Mouse (Mus musculus) liver, embryonic 14.5 days (tissue): ENCODE measurements at regions not wholly inside any gene's neighbourhood (a gene's known extent, or its start where the extent isn't known, plus 50 kb on each side); places are given as distances from the start of the nearest gene placed in this dataset.

Experiments
- ATAC-seq: fragments of 200-750 bp; cut with Nextera tagmentation; 2 replicates; pipeline ENCODE4 v1.8.0; 2017; ENCODE audit warnings: moderate number of reproducible peaks, mild to moderate bottlenecking, moderate library complexity; ENCODE audit not compliant: insufficient read depth
- DNase-seq, 3 experiments: peaks; one replicate each; pipeline ENCODE4 v3.0.0-alpha.2; 2012 to 2013; ENCODE audit warnings: low read depth in 3 of 3, low spot score in 3 of 3
- H3K27ac ChIP-seq: fragments of 300-500 bp; sonication (generic); 2 replicates; pipeline ENCODE4 v1.5.1; 2014; ENCODE audit warnings: moderate library complexity, mild to moderate bottlenecking, control low read depth, inconsistent platforms
- H3K27me3 ChIP-seq: fragments of 300-500 bp; sonication (generic); 2 replicates; pipeline ENCODE4 v1.6.1; 2014; ENCODE audit warnings: mild to moderate bottlenecking, low read length, moderate library complexity; ENCODE audit not compliant: control insufficient read depth, insufficient read depth
- H3K36me3 ChIP-seq: fragments of 300-500 bp; sonication (generic); replicated peaks from 2 replicates; pipeline ENCODE4 v1.6.1; 2014; ENCODE audit warnings: low read depth; ENCODE audit not compliant: control insufficient read depth, insufficient read depth
- H3K4me1 ChIP-seq, 2 experiments: fragments of 200-500 bp in 1 of 2; fragments of 300-500 bp in 1 of 2; sonication (generic) in 1 of 2; replicated peaks; 2 replicates each; pipeline ENCODE4 v1.6.1; 2012 to 2014; ENCODE audit warnings: antibody characterized with exemption in 1 of 2, inconsistent platforms in 1 of 2, low read length in 1 of 2; ENCODE audit not compliant: control insufficient read depth in 2 of 2, insufficient read depth in 2 of 2
- H3K4me2 ChIP-seq: fragments of 300-500 bp; sonication (generic); 2 replicates; pipeline ENCODE4 v1.6.1; 2014; ENCODE audit warnings: low read depth, mild to moderate bottlenecking, control low read depth, moderate library complexity
- H3K4me3 ChIP-seq, 2 experiments: fragments of 200-500 bp in 1 of 2; fragments of 300-500 bp in 1 of 2; sonication (generic) in 1 of 2; 2 replicates each; pipeline ENCODE4 v1.5.1; 2012 to 2014; ENCODE audit warnings: low read depth in 2 of 2, low read length in 2 of 2, mild to moderate bottlenecking in 2 of 2, control low read depth in 1 of 2, inconsistent platforms in 1 of 2, moderate library complexity in 1 of 2; ENCODE audit not compliant: insufficient read depth in 1 of 2
- H3K9ac ChIP-seq: fragments of 300-500 bp; sonication (generic); replicated peaks from 2 replicates; pipeline ENCODE4 v1.6.1; 2014; ENCODE audit warnings: mild to moderate bottlenecking, control low read depth, moderate library complexity
- H3K9me3 ChIP-seq: fragments of 300-500 bp; sonication (generic); 2 replicates; pipeline ENCODE4 v1.6.1; 2016; ENCODE audit warnings: low read length, mixed read lengths; ENCODE audit not compliant: control insufficient read depth
- CTCF ChIP-seq: IDR thresholded peaks from 2 replicates; pipeline ENCODE4 v1.5.1; 2016; ENCODE audit warnings: antibody characterized with exemption, low read depth, control low read depth
- EP300 ChIP-seq: IDR thresholded peaks from 2 replicates; pipeline ENCODE4 v1.6.1; 2016; ENCODE audit warnings: antibody characterized with exemption, low read depth
- WGBS: fragments of 180-500 bp; shearing (Covaris S2); extraction: QIAGEN DNeasy Blood & Tissue Kit; methylation state at CpG from one replicate; pipeline ENCODE4 v1.1.7; 2014; ENCODE audit not compliant: insufficient replicate concordance; 5-methylcytosine and 5-hydroxymethylcytosine counted together

- DNase-seq (no peak), ATAC-seq (no peak)
- Histone ChIP-seq H3K36me3 (no peaks in the 10 kb centered on the region), H3K27ac (no peak overlapping the region), H3K9me3 (no peaks in the 10 kb centered on the region), H3K4me3 (no peak overlapping the region), H3K4me1 (no peaks in the 10 kb centered on the region), H3K9ac (no peak overlapping the region), H3K4me2 (no peak overlapping the region), H3K27me3 (no peaks in the 10 kb centered on the region)
- no peak for TF ChIP-seq CTCF
- no peak for TF ChIP-seq EP300
- 45% methylated on average over 3 of the region's 3 CpGs for WGBS
These were observed 90.4 kb downstream of the Otol1 start for GRCm38 (mm10) chr3:70097813-70098212.

DNA sequence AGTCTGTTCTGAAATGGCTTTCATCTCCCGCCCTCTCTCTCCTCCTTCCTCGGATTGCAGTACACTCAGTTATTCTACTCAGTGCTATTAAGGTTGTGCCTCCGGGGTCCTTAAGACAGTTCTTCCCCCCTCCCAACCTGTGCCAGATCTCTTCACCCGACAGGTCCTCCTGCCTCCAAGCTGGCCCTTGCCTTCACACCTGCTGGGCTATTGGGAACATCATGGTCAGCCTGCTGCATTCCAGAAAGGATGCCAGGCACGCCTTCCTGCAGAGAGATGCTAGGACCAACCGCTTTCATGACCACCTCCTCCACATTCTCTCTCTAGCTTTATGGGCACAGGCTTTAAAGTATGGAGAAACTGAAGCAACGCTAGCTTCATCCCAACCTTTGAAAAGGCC is 94.7 kb downstream of the Otol1 start:
- TF ChIP-seq EP300 (no peak), CTCF (no peak)
- 46% methylated on average over 7 of the region's 7 CpGs for WGBS
- no peak for ATAC-seq
- Histone ChIP-seq H3K4me2 (no peak overlapping the region), H3K9ac (no peak overlapping the region), H3K27ac (no peak overlapping the region), H3K9me3 (no peaks in the 10 kb centered on the region), H3K4me3 (no peak overlapping the region), H3K36me3 (no peaks in the 10 kb centered on the region), H3K4me1 (peaks cover 0 to 2% of the 10 kb centered on the region in 2 experiments; a peak in 1 of 4 replicates), H3K27me3 (no peaks in the 10 kb centered on the region)
- no peak for DNase-seq

- ATAC-seq (no peak), DNase-seq (no peak)
- Histone ChIP-seq H3K27me3 (no peaks in the 10 kb centered on the region), H3K36me3 (no peaks in the 10 kb centered on the region), H3K9me3 (no peaks in the 10 kb centered on the region), H3K27ac (no peak overlapping the region), H3K9ac (no peak overlapping the region), H3K4me1 (peaks cover 0 to 2% of the 10 kb centered on the region in 2 experiments; a peak in 1 of 4 replicates), H3K4me2 (no peak overlapping the region), H3K4me3 (no peak overlapping the region)
- WGBS, result 64% methylated on average over 10 of the region's 10 CpGs
- TF ChIP-seq CTCF (no peak), EP300 (no peak)
These were observed 95.3 kb downstream of the Otol1 start for GRCm38 (mm10) chr3:70102593-70103213.

DNA sequence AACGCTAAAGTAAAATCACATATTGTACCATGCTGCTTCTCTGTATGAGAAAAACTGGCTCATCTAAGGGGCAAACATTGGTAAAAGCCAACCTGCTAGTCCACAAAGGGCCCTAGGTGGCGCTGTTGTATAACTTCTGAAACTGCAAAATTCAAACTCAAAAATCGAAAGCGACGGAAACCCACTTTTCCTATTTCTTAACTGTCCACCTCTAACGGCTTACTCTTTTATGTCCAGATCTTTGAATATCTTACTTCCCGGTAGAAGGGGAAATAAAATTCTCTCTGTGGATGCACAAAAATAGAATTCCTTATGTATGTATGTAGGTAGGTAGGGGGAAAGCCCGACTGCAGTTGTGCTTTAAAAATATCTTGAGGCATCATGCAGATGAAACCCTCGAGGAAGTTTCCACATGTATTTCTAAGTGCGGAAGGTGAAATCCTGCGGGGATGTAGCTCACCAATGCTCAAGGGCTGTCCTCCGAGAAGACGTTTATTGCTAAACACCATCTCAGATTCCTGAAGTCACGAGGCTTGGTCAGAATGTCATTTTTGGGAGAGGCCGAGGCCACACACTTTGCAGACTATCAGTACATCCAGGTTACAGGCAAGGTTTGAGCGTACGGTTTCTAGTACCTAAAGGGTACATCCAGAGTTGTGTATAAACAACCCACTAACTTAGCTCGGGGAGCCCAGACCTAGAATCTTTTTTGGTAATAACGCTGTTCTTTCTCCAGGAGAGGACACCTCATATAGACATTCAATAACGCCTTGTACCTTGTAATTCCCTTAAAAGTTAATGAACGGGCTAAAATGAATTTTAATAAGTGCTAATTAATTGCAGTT is 96.8 kb downstream of the Otol1 start:
- 8% methylated on average over 21 of the region's 21 CpGs for WGBS
- Histone ChIP-seq H3K4me2 (peak overlapping the region; percentile 62), H3K27ac (no peak overlapping the region), H3K9me3 (no peaks in the 10 kb centered on the region), H3K4me1 (peaks cover 0 to 2% of the 10 kb centered on the region in 2 experiments; a peak in 1 of 4 replicates), H3K4me3 (peak overlapping the region; percentile 33 to 55), H3K27me3 (no peaks in the 10 kb centered on the region), H3K9ac (no peak overlapping the region; the same call in 1 of the 2 replicates), H3K36me3 (no peaks in the 10 kb centered on the region)
- peak; percentile 22 to 30 (median 28) for DNase-seq
- no peak for ATAC-seq
- TF ChIP-seq EP300 (no peak), CTCF (peak; percentile 58)

DNA sequence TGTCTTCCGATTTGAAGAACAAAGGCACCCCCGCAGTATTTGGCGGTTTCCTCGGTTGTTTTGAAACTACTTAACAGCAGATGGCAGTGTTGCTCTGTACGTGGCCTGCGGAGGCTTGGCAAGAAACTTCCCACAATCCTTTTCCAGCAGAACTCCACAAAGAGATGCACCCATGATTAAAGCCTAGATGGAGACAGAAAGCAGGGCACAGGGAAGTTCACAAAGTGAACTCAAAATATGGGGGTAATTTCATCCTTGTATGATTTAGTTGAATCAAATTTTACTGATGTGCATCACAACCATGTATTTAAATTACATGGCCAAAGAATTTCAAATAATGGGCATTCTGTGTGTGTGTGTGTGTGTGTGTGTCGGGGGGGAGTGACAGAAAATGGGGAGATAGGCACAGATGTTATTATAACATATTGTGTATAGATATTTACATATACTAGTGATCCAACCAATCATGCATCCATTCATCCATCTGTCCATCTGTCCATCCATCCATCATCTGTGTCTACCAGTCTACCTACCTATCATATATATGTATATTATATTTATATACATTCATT is 97.5 kb downstream of the Otol1 start:
- WGBS, result 11% methylated on average over 7 of the region's 7 CpGs
- Histone ChIP-seq H3K27ac (no peak overlapping the region), H3K9ac (no peak overlapping the region), H3K4me2 (peak overlapping the region; percentile 62), H3K36me3 (no peaks in the 10 kb centered on the region), H3K4me3 (peak overlapping the region in 1 of 2 experiments; percentile 33; a peak in 2 of 4 replicates), H3K27me3 (no peaks in the 10 kb centered on the region), H3K4me1 (peaks cover 0 to 2% of the 10 kb centered on the region in 2 experiments; a peak in 1 of 4 replicates), H3K9me3 (no peaks in the 10 kb centered on the region)
- ATAC-seq, result no peak
- TF ChIP-seq EP300 (no peak), CTCF (peak; percentile 53)
- peak in 2 of 3 experiments; percentile 3 to 4 for DNase-seq
